Mouse (Mus musculus): Measurements from ENCODE around the gene Ndst4. TPM values are rescaled to one million over a fixed set of nuclear protein-coding genes. Genes with fewer than 3 reads are reported as not detected.

The Ndst4 gene
- polyA plus RNA-seq (2015; fragmentation: Nextera tagmentation; extraction: Ambion mirVana): 0.44 and 0.46 TPM in 2 replicates

DNA sequence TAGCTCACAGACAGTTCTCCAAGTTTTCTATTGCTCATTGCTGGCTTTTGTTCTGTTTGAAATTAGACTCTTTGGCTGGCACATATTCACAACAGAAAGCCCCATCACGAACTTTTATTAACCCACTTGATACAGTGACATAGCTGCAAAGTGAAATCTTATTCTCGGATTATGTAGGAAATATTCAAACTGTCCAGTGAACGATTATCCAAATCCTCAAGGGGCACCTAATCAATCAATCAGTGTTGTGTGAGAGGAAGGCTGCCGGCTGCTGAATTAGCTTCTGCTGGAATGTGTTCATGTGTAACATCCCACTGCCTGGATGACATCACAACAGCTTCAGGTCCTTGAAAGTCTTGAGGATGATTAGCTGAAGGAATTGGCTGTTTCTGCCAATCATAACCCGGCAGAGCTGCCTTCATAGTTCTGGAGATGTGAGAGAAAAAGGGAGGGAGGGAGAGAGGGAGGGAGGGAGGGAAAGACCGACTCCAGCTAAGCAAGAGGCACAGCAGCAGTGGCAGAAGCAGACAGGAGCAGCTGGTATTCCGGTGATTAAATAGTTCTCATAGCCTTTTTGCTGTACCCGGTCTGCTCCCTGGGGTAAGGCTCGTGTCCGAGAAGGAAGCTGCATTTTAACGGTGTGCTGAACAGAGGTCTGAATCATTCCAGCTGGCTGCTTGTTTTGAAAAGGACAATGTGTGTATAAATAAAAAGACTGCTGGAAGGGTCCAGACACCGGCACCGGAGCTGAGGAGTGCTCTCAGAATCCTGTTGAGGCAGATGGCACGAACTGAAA, at the start of gene Ndst4:
Ndst4 (plus strand) TSS at position 476 of the 796 bp plus-strand sequence.
- peak within 1 kb of the TSS; percentile 26 for H3K4me3 ChIP-seq (ENCODE audit: low read depth, low read length)
- no peak for ATAC-seq
- no peaks in the 10 kb centered on the region for H3K36me3 ChIP-seq (ENCODE audit: control insufficient read depth, insufficient read depth)
- H3K9ac ChIP-seq (ENCODE audit: low read depth, low read length): no peak within 1 kb of the TSS
- H3K27me3 ChIP-seq (replicated peaks; ENCODE audit: control insufficient read depth, insufficient read depth, low read length): no peaks in the 10 kb centered on the region
- no peak for TF ChIP-seq CTCF (IDR thresholded peaks at IDR 0.05; ENCODE audit: low read depth)
- 31% methylated on average over 14 of the region's 14 CpGs for WGBS
- no peaks in the 10 kb centered on the region for H3K9me3 ChIP-seq (ENCODE audit: control insufficient read depth)
- H3K4me2 ChIP-seq (replicated peaks; ENCODE audit: low read depth): peak within 1 kb of the TSS; percentile 56
- no peak within 1 kb of the TSS for H3K27ac ChIP-seq (ENCODE audit: low read depth, low read length)
- no peaks in the 10 kb centered on the region for H3K4me1 ChIP-seq (replicated peaks; ENCODE audit: control insufficient read depth, insufficient read depth, low read length)

DNA sequence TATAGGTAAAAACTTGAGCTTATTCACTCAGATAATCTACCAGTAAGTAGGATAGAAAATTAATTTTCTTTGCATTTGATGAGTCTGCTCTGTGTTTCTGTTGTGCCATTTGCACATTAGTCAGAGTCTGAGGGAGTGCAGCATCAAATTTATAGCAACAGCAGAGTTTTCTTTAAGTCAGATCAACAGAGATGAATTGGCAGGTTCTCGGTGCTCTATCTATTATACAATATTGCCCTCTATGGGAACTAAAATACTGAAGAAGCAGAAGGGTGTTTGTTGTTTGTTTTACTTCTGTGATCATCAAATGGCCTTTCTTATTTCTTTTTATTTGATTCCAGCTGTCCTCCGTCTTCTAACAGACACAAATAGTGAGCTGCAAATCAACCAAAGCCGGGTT, 6.4 kb upstream of the Ndst4 start:
- Histone ChIP-seq H3K27me3 (replicated peaks; ENCODE audit: control insufficient read depth, insufficient read depth, low read length) (no peaks in the 10 kb centered on the region), H3K4me3 (ENCODE audit: low read depth, low read length) (no peak overlapping the region), H3K4me2 (replicated peaks; ENCODE audit: low read depth) (no peak overlapping the region), H3K27ac (ENCODE audit: low read depth, low read length) (no peak overlapping the region), H3K36me3 (ENCODE audit: control insufficient read depth, insufficient read depth) (no peaks in the 10 kb centered on the region), H3K9ac (ENCODE audit: low read depth, low read length) (no peak overlapping the region), H3K9me3 (ENCODE audit: control insufficient read depth) (no peaks in the 10 kb centered on the region), H3K4me1 (replicated peaks; ENCODE audit: control insufficient read depth, insufficient read depth, low read length) (no peaks in the 10 kb centered on the region)
- 0 out of 2 replicates have a peak, but pooled peaks have one; percentile 19 for TF ChIP-seq CTCF (IDR thresholded peaks at IDR 0.05; ENCODE audit: low read depth)
- WGBS: 65% methylated on average over 3 of the region's 3 CpGs
- no peak for ATAC-seq

DNA sequence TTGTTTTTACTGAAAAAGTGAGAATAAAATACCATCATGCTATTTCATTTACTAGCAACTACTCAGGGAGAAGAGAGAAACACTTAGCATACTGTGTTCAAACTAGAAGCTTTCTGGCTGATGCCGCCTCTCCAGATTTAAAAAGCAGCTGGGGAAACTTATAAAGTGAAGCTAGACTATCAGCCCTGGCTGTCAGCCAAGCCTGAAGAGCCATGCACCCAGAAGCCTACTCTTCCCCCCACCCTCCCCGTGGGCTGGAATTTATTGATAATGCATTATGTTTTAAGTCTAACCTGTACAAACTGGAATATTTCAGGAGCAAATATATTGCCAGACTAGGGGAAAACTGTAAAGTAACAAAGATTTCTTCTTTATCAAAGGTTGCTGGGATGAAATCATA, 2.6 kb downstream of the Ndst4 start:
- no peak for ATAC-seq
- H3K4me1 ChIP-seq (replicated peaks; ENCODE audit: control insufficient read depth, insufficient read depth, low read length): no peaks in the 10 kb centered on the region
- 39% methylated on average over 2 of the region's 2 CpGs for whole genome bisulfite sequencing
- no peak overlapping the region for H3K27ac ChIP-seq (ENCODE audit: low read depth, low read length)
- TF ChIP-seq CTCF (IDR thresholded peaks at IDR 0.05; ENCODE audit: low read depth): no peak
- H3K4me3 ChIP-seq (ENCODE audit: low read depth, low read length): no peak overlapping the region
- H3K27me3 ChIP-seq (replicated peaks; ENCODE audit: control insufficient read depth, insufficient read depth, low read length): no peaks in the 10 kb centered on the region
- H3K4me2 ChIP-seq (replicated peaks; ENCODE audit: low read depth): no peak overlapping the region
- H3K9me3 ChIP-seq (ENCODE audit: control insufficient read depth): no peaks in the 10 kb centered on the region
- no peaks in the 10 kb centered on the region for H3K36me3 ChIP-seq (ENCODE audit: control insufficient read depth, insufficient read depth)
- H3K9ac ChIP-seq (ENCODE audit: low read depth, low read length): no peak overlapping the region

DNA sequence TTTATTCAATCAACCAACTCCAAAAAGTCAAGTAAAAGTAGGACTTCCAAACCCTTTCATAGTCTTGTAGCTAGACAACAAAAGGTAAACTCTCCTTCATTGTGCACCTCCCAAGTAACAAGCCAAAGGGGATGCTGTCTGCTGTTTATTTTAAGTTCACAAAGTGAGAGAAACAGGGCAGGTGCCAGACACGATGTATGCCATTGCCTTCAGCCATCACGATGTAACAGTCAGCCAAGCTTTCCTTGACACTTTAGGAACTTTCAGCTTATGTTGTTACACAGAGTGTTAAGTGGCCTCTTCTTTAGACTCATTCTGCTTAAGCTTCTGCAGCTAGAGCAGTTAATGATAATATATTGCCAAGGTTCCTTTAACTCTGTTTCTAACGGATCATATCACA, 3.1 kb downstream of the Ndst4 start:
- no peak for ATAC-seq
- Histone ChIP-seq H3K36me3 (ENCODE audit: control insufficient read depth, insufficient read depth) (no peaks in the 10 kb centered on the region), H3K4me2 (replicated peaks; ENCODE audit: low read depth) (no peak overlapping the region), H3K9ac (ENCODE audit: low read depth, low read length) (no peak overlapping the region), H3K9me3 (ENCODE audit: control insufficient read depth) (no peaks in the 10 kb centered on the region), H3K4me3 (ENCODE audit: low read depth, low read length) (no peak overlapping the region), H3K27ac (ENCODE audit: low read depth, low read length) (no peak overlapping the region), H3K27me3 (replicated peaks; ENCODE audit: control insufficient read depth, insufficient read depth, low read length) (no peaks in the 10 kb centered on the region), H3K4me1 (replicated peaks; ENCODE audit: control insufficient read depth, insufficient read depth, low read length) (no peaks in the 10 kb centered on the region)
- no peak for TF ChIP-seq CTCF (IDR thresholded peaks at IDR 0.05; ENCODE audit: low read depth)
- WGBS: 56% methylated on average over 3 of the region's 3 CpGs

DNA sequence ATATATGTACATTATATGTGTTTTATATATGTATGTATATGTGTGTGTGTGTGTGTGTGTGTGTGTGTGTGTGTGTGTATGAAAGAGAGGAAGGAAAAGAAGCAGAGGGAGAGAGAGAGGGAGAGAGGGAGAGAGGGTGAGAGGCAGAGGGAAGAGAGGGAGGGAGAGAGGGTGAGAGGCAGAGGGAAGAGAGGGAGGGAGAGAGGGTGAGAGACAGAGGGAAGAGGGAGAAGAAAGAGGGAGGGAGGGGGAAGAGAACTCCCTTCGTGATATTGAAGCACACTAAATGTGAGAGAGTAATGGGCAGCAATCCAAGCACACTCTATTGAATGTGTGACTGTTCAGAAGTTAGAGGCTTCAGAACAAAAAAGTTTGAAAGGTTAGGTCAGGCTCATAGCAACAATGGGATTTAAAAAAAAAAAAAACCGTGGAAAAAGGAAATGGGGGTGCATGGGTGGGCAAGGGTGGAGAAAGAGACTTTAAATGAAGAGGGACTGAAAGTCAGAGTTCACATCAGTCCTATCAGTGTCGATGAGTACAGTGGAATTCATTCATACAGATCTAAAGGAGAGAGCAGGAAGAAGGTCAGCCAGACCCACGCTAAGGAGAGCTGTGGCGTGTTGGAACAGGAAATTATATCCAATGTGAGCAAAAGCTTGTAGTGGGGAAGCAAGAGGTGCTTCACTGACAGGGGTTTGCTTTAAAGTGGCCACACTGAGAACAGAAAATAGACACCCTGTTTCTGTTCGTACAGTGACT, 63.2 kb downstream of the Ndst4 start:
- Histone ChIP-seq H3K27ac (ENCODE audit: low read depth, low read length) (no peak overlapping the region), H3K4me3 (ENCODE audit: low read depth, low read length) (no peak overlapping the region), H3K9ac (ENCODE audit: low read depth, low read length) (no peak overlapping the region), H3K9me3 (ENCODE audit: control insufficient read depth) (no peaks in the 10 kb centered on the region), H3K27me3 (replicated peaks; ENCODE audit: control insufficient read depth, insufficient read depth, low read length) (no peaks in the 10 kb centered on the region), H3K4me2 (replicated peaks; ENCODE audit: low read depth) (no peak overlapping the region), H3K4me1 (replicated peaks; ENCODE audit: control insufficient read depth, insufficient read depth, low read length) (no peaks in the 10 kb centered on the region), H3K36me3 (ENCODE audit: control insufficient read depth, insufficient read depth) (no peaks in the 10 kb centered on the region)
- no peak for TF ChIP-seq CTCF (IDR thresholded peaks at IDR 0.05; ENCODE audit: low read depth)
- WGBS: 50% methylated on average over 6 of the region's 6 CpGs
- ATAC-seq: no peak

DNA sequence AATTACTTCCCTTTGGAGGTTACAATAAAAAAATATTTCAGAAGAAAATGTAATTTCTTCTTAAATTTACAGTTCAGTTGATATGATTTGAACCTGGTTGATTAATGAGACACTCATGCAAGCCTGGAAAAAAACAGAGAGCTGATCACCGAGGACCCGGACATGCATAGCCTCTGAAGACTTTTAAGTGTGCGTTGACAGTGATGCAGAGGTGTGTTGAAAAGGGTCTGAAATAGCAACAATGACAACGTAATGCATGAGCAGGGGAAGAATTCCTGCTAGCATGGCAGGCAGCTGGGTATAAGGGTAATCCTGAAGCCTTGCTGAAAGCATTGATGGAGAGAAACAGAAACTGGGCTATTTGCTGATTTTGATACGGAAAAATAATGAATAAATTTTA, 106.2 kb downstream of the Ndst4 start:
- no peak overlapping the region for H3K27ac ChIP-seq (ENCODE audit: low read depth, low read length)
- H3K27me3 ChIP-seq (replicated peaks; ENCODE audit: control insufficient read depth, insufficient read depth, low read length): no peaks in the 10 kb centered on the region
- ATAC-seq: no peak
- no peak overlapping the region for H3K4me3 ChIP-seq (ENCODE audit: low read depth, low read length)
- no peak overlapping the region for H3K4me2 ChIP-seq (replicated peaks; ENCODE audit: low read depth)
- H3K4me1 ChIP-seq (replicated peaks; ENCODE audit: control insufficient read depth, insufficient read depth, low read length): no peaks in the 10 kb centered on the region
- WGBS: 76% methylated on average over 5 of the region's 5 CpGs
- H3K9me3 ChIP-seq (ENCODE audit: control insufficient read depth): no peaks in the 10 kb centered on the region
- TF ChIP-seq CTCF (IDR thresholded peaks at IDR 0.05; ENCODE audit: low read depth): no peak
- no peak overlapping the region for H3K9ac ChIP-seq (ENCODE audit: low read depth, low read length)
- H3K36me3 ChIP-seq (ENCODE audit: control insufficient read depth, insufficient read depth): no peaks in the 10 kb centered on the region
